Mouse (Mus musculus) brain, embryonic 14.5 days (tissue): ENCODE results near the gene Islr2.

Source experiments
- CTCF ChIP-seq: fragments of 200-500 bp; IDR thresholded peaks from 2 replicates; pipeline ENCODE4 v1.5.1; 2012; ENCODE audit warnings: inconsistent platforms, mild to moderate bottlenecking, moderate library complexity, borderline replicate concordance; ENCODE audit not compliant: insufficient read depth, insufficient read length; ENCODE audit errors: extremely low read depth
- POLR2A ChIP-seq: fragments of 200-500 bp; IDR thresholded peaks from 2 replicates; pipeline ENCODE4 v1.6.1; 2012; ENCODE audit warnings: mild to moderate bottlenecking, inconsistent platforms, borderline replicate concordance; ENCODE audit not compliant: poor library complexity, insufficient read depth, insufficient read length, severe bottlenecking; ENCODE audit errors: extremely low read depth

GRCm38 (mm10) chr9:58218539-58218938, 14.4 kb upstream of the Islr2 start:
- TF ChIP-seq CTCF (no peak), POLR2A (no peak)
